Mouse (Mus musculus) heart, adult 2 months (tissue): ENCODE data around the gene Sh3glb1.

ENCODE experiments used
- CTCF ChIP-seq: fragments of 200-600 bp; IDR thresholded peaks from 2 replicates; pipeline ENCODE4 v1.8.1; 2022; ENCODE audit warnings: antibody characterized with exemption, mild to moderate bottlenecking, moderate library complexity
- EP300 ChIP-seq: fragments of 200-500 bp; IDR thresholded peaks from 2 replicates; pipeline ENCODE4 v1.6.1; 2011; ENCODE audit warnings: low read depth, low read length, control low read depth; ENCODE audit not compliant: insufficient read depth
- POLR2A ChIP-seq: fragments of 200-500 bp; IDR thresholded peaks from 2 replicates; pipeline ENCODE4 v1.6.1; 2011; ENCODE audit warnings: mild to moderate bottlenecking, low read depth, low read length, control low read depth; ENCODE audit not compliant: insufficient read depth

GRCm38 (mm10) chr3:144721860-144722256 lies 1.7 kb upstream of the Sh3glb1 start:
- TF ChIP-seq POLR2A (no peak), EP300 (no peak), CTCF (no peak)
